Mouse (Mus musculus) heart, adult 2 months (tissue): ENCODE measurements around the gene Glud1. TPM values are rescaled to one million over a fixed set of nuclear protein-coding genes. Genes with fewer than 3 reads are reported as not detected.

ENCODE experiments used
- DNase-seq, 2 experiments: peaks; one replicate each; pipeline ENCODE4 v3.0.0; 2021
- H3K27ac ChIP-seq: fragments of 200-600 bp; 2 replicates; pipeline ENCODE4 v1.8.1; 2022
- H3K27me3 ChIP-seq: fragments of 200-500 bp; 2 replicates; pipeline ENCODE4 v1.6.1; 2012; ENCODE audit warnings: mild to moderate bottlenecking, low read length, inconsistent platforms, mixed read lengths; ENCODE audit not compliant: control insufficient read depth, insufficient read depth
- H3K36me3 ChIP-seq: fragments of 200-500 bp; 2 replicates; pipeline ENCODE4 v1.6.1; 2012; ENCODE audit warnings: low read length, inconsistent platforms; ENCODE audit not compliant: control insufficient read depth, insufficient read depth
- H3K4me1 ChIP-seq: fragments of 200-500 bp; 2 replicates; pipeline ENCODE4 v1.6.1; 2011; ENCODE audit warnings: low read length; ENCODE audit not compliant: control insufficient read depth, insufficient read depth
- H3K4me3 ChIP-seq: fragments of 200-600 bp; 2 replicates; pipeline ENCODE4 v1.8.1; 2022
- H3K79me2 ChIP-seq: fragments of 200-500 bp; replicated peaks from 2 replicates; pipeline ENCODE4 v1.6.1; 2012; ENCODE audit warnings: mild to moderate bottlenecking, inconsistent platforms, low read length, moderate library complexity, mixed read lengths; ENCODE audit not compliant: control insufficient read depth, insufficient read depth
- H3K9ac ChIP-seq: fragments of 200-500 bp; 2 replicates; pipeline ENCODE4 v1.6.1; 2012; ENCODE audit warnings: low read depth, mild to moderate bottlenecking, control low read depth, inconsistent platforms, low read length, mixed read lengths
- CTCF ChIP-seq: fragments of 200-600 bp; IDR thresholded peaks from 2 replicates; pipeline ENCODE4 v1.8.1; 2022; ENCODE audit warnings: antibody characterized with exemption, mild to moderate bottlenecking, moderate library complexity
- EP300 ChIP-seq: fragments of 200-500 bp; IDR thresholded peaks from 2 replicates; pipeline ENCODE4 v1.6.1; 2011; ENCODE audit warnings: low read depth, low read length, control low read depth; ENCODE audit not compliant: insufficient read depth
- POLR2A ChIP-seq: fragments of 200-500 bp; IDR thresholded peaks from 2 replicates; pipeline ENCODE4 v1.6.1; 2011; ENCODE audit warnings: mild to moderate bottlenecking, low read depth, low read length, control low read depth; ENCODE audit not compliant: insufficient read depth
- WGBS: fragments of 180-500 bp; shearing (Covaris S2); methylation state at CpG from one replicate; pipeline ENCODE4 v1.1.7; 2018; 5-methylcytosine and 5-hydroxymethylcytosine counted together
- intact Hi-C: fragments of 180-260 bp; cut with DNase I; formaldehyde crosslinking; loops from one replicate; pipeline ENCODE4 v1.15.1; 2025
- polyA plus RNA-seq: library from polyadenylated mRNA; depleted of rRNA; stranded (reverse); fragments of >200 nt; gene quantifications from 2 replicates; pipeline ENCODE4 v1.2.3, GENCODE M21; 2012
- total RNA-seq, 2 experiments: library from RNA; stranded (reverse); gene quantifications; 2 replicates each; pipeline ENCODE4 v1.2.3; 2021

The Glud1 gene
- total and polyA plus RNA-seq, 3 experiments: 52.1 to 148 (median 127) TPM

DNA sequence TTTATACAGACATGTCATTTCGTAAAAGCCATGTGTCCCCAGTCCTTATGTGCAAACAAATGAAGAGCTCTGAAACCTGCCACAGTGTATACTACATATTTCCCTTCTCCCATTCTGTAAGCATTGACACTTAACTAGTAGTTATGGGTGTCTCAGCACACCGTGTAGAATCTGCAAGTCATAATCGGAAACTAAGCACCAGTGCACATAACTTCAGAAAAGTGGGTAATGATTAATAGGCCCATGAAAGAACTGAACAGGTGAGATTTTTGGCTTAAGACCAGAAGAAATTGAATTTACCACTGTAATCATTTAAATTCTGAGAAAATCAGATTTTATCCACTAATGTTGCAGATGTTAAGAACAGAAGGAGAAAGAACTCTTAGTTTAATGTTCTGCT lies 4.3 kb downstream of the Glud1 start:
- H3K27me3 ChIP-seq: no peaks in the 10 kb centered on the region
- no peak overlapping the region for H3K27ac ChIP-seq
- TF ChIP-seq POLR2A (no peak), EP300 (no peak), CTCF (no peak)
- no peak overlapping the region for H3K9ac ChIP-seq
- intact Hi-C loops: loop anchor here (5.0 to 10.0 kb wide), 2 partner anchors 42 to 360 kb away; partner anchors contain the start of gene Wapl
- H3K79me2 ChIP-seq: peaks cover 5% of the 10 kb centered on the region
- no peak for DNase-seq
- H3K4me3 ChIP-seq: no peak overlapping the region
- H3K36me3 ChIP-seq: peaks cover 28% of the 10 kb centered on the region
- WGBS: 89% methylated on average over 3 of the region's 3 CpGs
- H3K4me1 ChIP-seq: peaks cover 4% of the 10 kb centered on the region

DNA sequence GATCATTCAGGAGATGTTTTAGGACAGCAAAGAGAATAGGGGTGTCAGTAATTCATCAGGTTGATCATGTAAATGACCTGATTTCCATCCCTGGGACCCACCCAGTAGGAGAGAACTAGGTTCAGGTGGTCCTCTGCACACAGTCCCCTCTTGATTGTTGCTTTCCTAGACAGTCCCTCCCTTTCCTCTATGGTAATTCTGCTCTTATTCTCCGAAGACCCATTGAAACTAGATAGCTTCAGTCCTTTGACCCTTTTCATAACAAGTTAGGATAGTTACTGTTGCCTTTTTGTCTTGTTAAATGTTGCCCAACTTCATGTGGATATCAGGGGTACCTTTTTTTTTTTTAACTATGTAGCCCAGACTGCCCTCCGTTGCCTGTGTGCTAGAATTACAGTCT lies 5.8 kb downstream of the Glud1 start:
- intact Hi-C loops: loop anchor here (10.0 kb wide), 1 partner anchor 358 kb away; the partner anchor contains the start of gene Wapl
- no peaks in the 10 kb centered on the region for H3K27me3 ChIP-seq
- H3K4me3 ChIP-seq: no peak overlapping the region
- H3K79me2 ChIP-seq: peaks cover 2% of the 10 kb centered on the region
- peaks cover 4% of the 10 kb centered on the region for H3K4me1 ChIP-seq
- no peak for DNase-seq
- peaks cover 28% of the 10 kb centered on the region for H3K36me3 ChIP-seq
- 78% methylated on average over 2 of the region's 2 CpGs for WGBS
- TF ChIP-seq CTCF (no peak), EP300 (no peak), POLR2A (no peak)
- H3K27ac ChIP-seq: no peak overlapping the region
- no peak overlapping the region for H3K9ac ChIP-seq

DNA sequence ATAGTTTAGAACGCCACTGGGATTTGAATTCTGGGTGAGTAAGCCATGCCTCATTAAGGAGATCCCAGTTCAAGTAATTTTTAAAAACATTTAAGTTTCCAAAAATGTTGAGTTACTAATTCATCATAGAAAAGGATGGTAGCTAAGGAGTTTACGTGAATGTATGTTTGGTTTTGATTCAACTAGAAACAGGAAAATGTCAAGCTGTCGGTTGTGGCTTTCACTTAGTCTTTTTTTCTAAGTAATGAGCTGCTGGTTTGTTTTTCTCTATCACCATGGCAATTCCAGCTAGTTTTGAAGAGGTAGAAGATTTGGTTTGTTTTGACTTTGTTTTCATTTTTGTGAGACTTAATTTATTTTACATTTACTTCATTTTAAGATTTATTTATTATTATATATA lies 6.9 kb downstream of the Glud1 start:
- Histone ChIP-seq H3K9ac (no peak overlapping the region), H3K27ac (no peak overlapping the region), H3K4me1 (peaks cover 4% of the 10 kb centered on the region), H3K36me3 (peaks cover 27% of the 10 kb centered on the region), H3K79me2 (peaks cover 2% of the 10 kb centered on the region), H3K27me3 (no peaks in the 10 kb centered on the region), H3K4me3 (no peak overlapping the region)
- no peak for DNase-seq
- TF ChIP-seq EP300 (no peak), CTCF (no peak), POLR2A (no peak)
- intact Hi-C loops: loop anchor here (10.0 kb wide), 1 partner anchor 357 kb away; the partner anchor contains the start of gene Wapl
- 69% methylated on average over 3 of the region's 3 CpGs for WGBS

GRCm38 (mm10) chr14:34318113-34318512 lies 7.6 kb downstream of the Glud1 start:
- Histone ChIP-seq H3K79me2 (peaks cover 2% of the 10 kb centered on the region), H3K36me3 (peaks cover 22% of the 10 kb centered on the region), H3K4me3 (no peak overlapping the region), H3K27ac (no peak overlapping the region), H3K27me3 (no peaks in the 10 kb centered on the region), H3K4me1 (peaks cover 4% of the 10 kb centered on the region), H3K9ac (no peak overlapping the region)
- no peak for DNase-seq
- intact Hi-C loops: loop anchor here (10.0 kb wide), 1 partner anchor 357 kb away; the partner anchor contains the start of gene Wapl
- TF ChIP-seq POLR2A (no peak), CTCF (no peak), EP300 (no peak)

DNA sequence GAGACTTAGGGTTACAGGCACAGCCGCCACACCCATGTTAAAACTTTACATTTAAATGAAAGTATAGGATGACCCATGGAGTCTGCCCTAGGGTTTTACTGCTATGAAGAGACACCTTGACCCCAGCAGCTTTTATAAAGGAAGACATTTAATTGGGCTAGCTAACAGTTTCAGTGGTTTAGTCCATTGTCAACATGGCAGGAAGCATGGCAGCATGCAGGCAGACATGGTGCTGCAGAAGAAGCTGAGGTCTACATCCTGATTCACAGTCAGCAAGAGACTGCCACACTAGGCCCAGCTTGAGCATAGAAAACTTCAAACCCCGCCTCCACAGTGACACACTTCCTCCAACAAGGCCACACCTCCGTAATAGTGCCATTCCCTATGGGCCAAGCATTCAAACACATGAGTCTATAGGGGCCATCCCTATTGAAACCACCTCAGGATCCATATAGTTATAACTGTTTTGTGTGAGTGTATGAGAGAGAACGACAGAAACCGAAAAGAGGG lies 13.1 kb downstream of the Glud1 start:
- no peaks in the 10 kb centered on the region for H3K27me3 ChIP-seq
- H3K79me2 ChIP-seq: no peaks in the 10 kb centered on the region
- peaks cover 8% of the 10 kb centered on the region for H3K36me3 ChIP-seq
- no peak overlapping the region for H3K27ac ChIP-seq
- no peak overlapping the region for H3K4me3 ChIP-seq
- intact Hi-C loops: no loop called here
- no peak for TF ChIP-seq POLR2A
- no peak for TF ChIP-seq CTCF
- no peak for TF ChIP-seq EP300
- no peak for DNase-seq
- WGBS: over 99% methylated on average over 5 of the region's 5 CpGs
- no peak overlapping the region for H3K9ac ChIP-seq
- H3K4me1 ChIP-seq: no peaks in the 10 kb centered on the region

GRCm38 (mm10) chr14:34326606-34327005 lies 16.1 kb downstream of the Glud1 start:
- intact Hi-C loops: no loop called here
- no peaks in the 10 kb centered on the region for H3K4me1 ChIP-seq
- no peak overlapping the region for H3K9ac ChIP-seq
- H3K27ac ChIP-seq: no peak overlapping the region
- 73% methylated on average over 3 of the region's 3 CpGs for WGBS
- no peaks in the 10 kb centered on the region for H3K79me2 ChIP-seq
- TF ChIP-seq EP300 (no peak), POLR2A (no peak), CTCF (no peak)
- no peak for DNase-seq
- no peaks in the 10 kb centered on the region for H3K27me3 ChIP-seq
- H3K36me3 ChIP-seq: peaks cover 7% of the 10 kb centered on the region
- H3K4me3 ChIP-seq: no peak overlapping the region
